Mouse (Mus musculus) heart, embryonic 10.5 days (tissue): Measurements from ENCODE around the gene Psmb10. TPM values are rescaled to one million over a fixed set of nuclear protein-coding genes. Genes with fewer than 3 reads are reported as not detected.

ENCODE experiments used
- DNase-seq: peaks from one replicate; pipeline ENCODE4 v3.0.0-alpha.2; 2017; ENCODE audit warnings: low spot score
- H3K27ac ChIP-seq: fragments of 300-500 bp; sonication (generic); 2 replicates; pipeline ENCODE4 v1.5.1; 2016; ENCODE audit warnings: mild to moderate bottlenecking
- H3K27me3 ChIP-seq: fragments of 300-500 bp; sonication (generic); 2 replicates; pipeline ENCODE4 v1.6.1; 2016; ENCODE audit warnings: mild to moderate bottlenecking; ENCODE audit not compliant: poor library complexity, insufficient read depth, severe bottlenecking
- H3K36me3 ChIP-seq: fragments of 300-500 bp; sonication (generic); 2 replicates; pipeline ENCODE4 v1.6.1; 2016; ENCODE audit warnings: mild to moderate bottlenecking, moderate library complexity
- H3K4me1 ChIP-seq: fragments of 300-500 bp; sonication (generic); 2 replicates; pipeline ENCODE4 v1.6.1; 2016; ENCODE audit warnings: mild to moderate bottlenecking
- H3K4me3 ChIP-seq: fragments of 300-500 bp; sonication (generic); 2 replicates; pipeline ENCODE4 v1.5.1; 2016; ENCODE audit warnings: mild to moderate bottlenecking, moderate library complexity
- H3K9me3 ChIP-seq: fragments of 300-500 bp; sonication (generic); 2 replicates; pipeline ENCODE4 v1.6.1; 2016; ENCODE audit warnings: mild to moderate bottlenecking, moderate library complexity
- WGBS: fragments of 180-500 bp; shearing (Covaris S2); methylation state at CpG from one replicate; pipeline ENCODE4 v1.1.7; 2016; 5-methylcytosine and 5-hydroxymethylcytosine counted together
- polyA plus RNA-seq: library from polyadenylated mRNA; unstranded; fragments of >200 nt; fragmentation: Nextera tagmentation; extraction: Ambion mirVana; gene quantifications from 2 replicates; pipeline ENCODE4 v1.2.1, GENCODE M21; 2016

Psmb10 gene
- polyA plus RNA-seq, 1 experiment from 2014 or later: 70.7 TPM

- 0 out of 2 replicates have a peak overlapping the region, but pooled peaks have one; percentile 67 for H3K4me3 ChIP-seq
- DNase-seq: no peak
- no peaks in the 10 kb centered on the region for H3K9me3 ChIP-seq
- WGBS: 59% methylated on average over 6 of the region's 6 CpGs
- H3K27ac ChIP-seq: no peak overlapping the region
- peaks cover 26% of the 10 kb centered on the region for H3K36me3 ChIP-seq
- peaks cover 35% of the 10 kb centered on the region for H3K4me1 ChIP-seq
- no peaks in the 10 kb centered on the region for H3K27me3 ChIP-seq
Measured at GRCm38 (mm10) chr8:105935105-105935504, 3.1 kb downstream of the Psmb10 start.

- no peak within 1 kb of the TSS for H3K4me3 ChIP-seq
- peaks cover 36% of the 10 kb centered on the region for H3K4me1 ChIP-seq
- H3K36me3 ChIP-seq: peaks cover 23% of the 10 kb centered on the region
- H3K9me3 ChIP-seq: no peaks in the 10 kb centered on the region
- no peaks in the 10 kb centered on the region for H3K27me3 ChIP-seq
- 82% methylated on average over 2 of the region's 2 CpGs for WGBS
- H3K27ac ChIP-seq: no peak within 1 kb of the TSS
- no peak for DNase-seq
Measured at GRCm38 (mm10) chr8:105933762-105934161, 4.5 kb downstream of the Psmb10 start, which contains the start of gene Ctrl. TSS of gene Ctrl (minus strand) at chr8:105933862.

GRCm38 (mm10) chr8:105932525-105932924, 5.7 kb downstream of the Psmb10 start:
- Histone ChIP-seq H3K27me3 (no peaks in the 10 kb centered on the region), H3K9me3 (no peaks in the 10 kb centered on the region), H3K36me3 (peaks cover 23% of the 10 kb centered on the region), H3K4me1 (peaks cover 27% of the 10 kb centered on the region), H3K4me3 (no peak overlapping the region), H3K27ac (no peak overlapping the region)
- no peak for DNase-seq
- WGBS: 85% methylated on average over 11 of the region's 11 CpGs

- no peak for DNase-seq
- Histone ChIP-seq H3K36me3 (peaks cover 23% of the 10 kb centered on the region), H3K27me3 (no peaks in the 10 kb centered on the region), H3K27ac (no peak overlapping the region), H3K4me1 (peaks cover 22% of the 10 kb centered on the region), H3K9me3 (no peaks in the 10 kb centered on the region), H3K4me3 (no peak overlapping the region)
- WGBS: 84% methylated on average over 3 of the region's 3 CpGs
Measured at GRCm38 (mm10) chr8:105931271-105931670, 7.0 kb downstream of the Psmb10 start.

- Histone ChIP-seq H3K27me3 (no peaks in the 10 kb centered on the region), H3K4me1 (peaks cover 15% of the 10 kb centered on the region), H3K27ac (peak overlapping the region; percentile 62), H3K9me3 (no peaks in the 10 kb centered on the region), H3K4me3 (no peak overlapping the region), H3K36me3 (peaks cover 23% of the 10 kb centered on the region)
- 14% methylated on average over 8 of the region's 8 CpGs for WGBS
- DNase-seq: peak; percentile 90
Measured at GRCm38 (mm10) chr8:105930602-105931001, 7.6 kb downstream of the Psmb10 start.

GRCm38 (mm10) chr8:105925123-105925522, 13.1 kb downstream of the Psmb10 start:
- Histone ChIP-seq H3K27me3 (no peaks in the 10 kb centered on the region), H3K27ac (no peak overlapping the region), H3K4me3 (no peak overlapping the region), H3K9me3 (no peaks in the 10 kb centered on the region), H3K4me1 (peaks cover 8% of the 10 kb centered on the region), H3K36me3 (peaks cover 16% of the 10 kb centered on the region)
- no peak for DNase-seq
- 60% methylated on average over 3 of the region's 3 CpGs for WGBS

- Histone ChIP-seq H3K4me3 (no peak overlapping the region), H3K9me3 (no peaks in the 10 kb centered on the region), H3K4me1 (peaks cover 9% of the 10 kb centered on the region; the same call in 1 of the 2 replicates), H3K27ac (no peak overlapping the region), H3K36me3 (peaks cover 26% of the 10 kb centered on the region), H3K27me3 (no peaks in the 10 kb centered on the region)
- DNase-seq: no peak
- 68% methylated on average over 3 of the region's 3 CpGs for WGBS
Measured at GRCm38 (mm10) chr8:105919390-105919789, 18.9 kb downstream of the Psmb10 start.

GRCm38 (mm10) chr8:105900941-105901616, 37.2 kb downstream of the Psmb10 start:
- peak overlapping the region; percentile 91 for H3K4me3 ChIP-seq
- no peak for DNase-seq
- H3K9me3 ChIP-seq: no peaks in the 10 kb centered on the region
- 30% methylated on average over 16 of the region's 16 CpGs for WGBS
- no peaks in the 10 kb centered on the region for H3K36me3 ChIP-seq
- H3K27me3 ChIP-seq: no peaks in the 10 kb centered on the region
- H3K27ac ChIP-seq: peak overlapping the region; percentile 97
- H3K4me1 ChIP-seq: peaks cover 12% of the 10 kb centered on the region

GRCm38 (mm10) chr8:105900180-105900940, 37.9 kb downstream of the Psmb10 start, which contains the start of gene Pskh1:
TSS of gene Pskh1 (plus strand) at chr8:105900441.
- peaks cover 12% of the 10 kb centered on the region for H3K4me1 ChIP-seq
- H3K4me3 ChIP-seq: peak within 1 kb of the TSS; percentile 91
- H3K27ac ChIP-seq: peak within 1 kb of the TSS; percentile 97
- H3K27me3 ChIP-seq: no peaks in the 10 kb centered on the region
- WGBS: under 1% methylated on average over 68 of the region's 68 CpGs
- no peaks in the 10 kb centered on the region for H3K9me3 ChIP-seq
- H3K36me3 ChIP-seq: no peaks in the 10 kb centered on the region
- DNase-seq: peak; percentile 97

GRCm38 (mm10) chr8:105897801-105898480, 40.3 kb downstream of the Psmb10 start:
- Histone ChIP-seq H3K4me1 (peaks cover 20% of the 10 kb centered on the region), H3K4me3 (no peak overlapping the region), H3K36me3 (peaks cover 8% of the 10 kb centered on the region), H3K27ac (no peak overlapping the region), H3K27me3 (no peaks in the 10 kb centered on the region), H3K9me3 (no peaks in the 10 kb centered on the region)
- 77% methylated on average over 9 of the region's 9 CpGs for WGBS
- DNase-seq: no peak

- H3K9me3 ChIP-seq: no peaks in the 10 kb centered on the region
- peak within 1 kb of the TSS; percentile 20; the same call in 1 of the 2 replicates for H3K4me3 ChIP-seq
- DNase-seq: peak; percentile 84
- 8% methylated on average over 11 of the region's 11 CpGs for WGBS
- 0 out of 2 replicates have a peak within 1 kb of the TSS, but pooled peaks have one; percentile 17 for H3K27ac ChIP-seq
- H3K27me3 ChIP-seq: no peaks in the 10 kb centered on the region
- peaks cover 53% of the 10 kb centered on the region for H3K36me3 ChIP-seq
- H3K4me1 ChIP-seq: peaks cover 11% of the 10 kb centered on the region; the same call in 1 of the 2 replicates
Measured at GRCm38 (mm10) chr8:105893339-105893738, 44.9 kb downstream of the Psmb10 start, which contains the start of gene Nrn1l. TSS of gene Nrn1l (plus strand) at chr8:105893567.

- peaks cover 11% of the 10 kb centered on the region; the same call in 1 of the 2 replicates for H3K4me1 ChIP-seq
- no peak for DNase-seq
- H3K27me3 ChIP-seq: no peaks in the 10 kb centered on the region
- peaks cover 62% of the 10 kb centered on the region for H3K36me3 ChIP-seq
- H3K4me3 ChIP-seq: no peak overlapping the region
- H3K27ac ChIP-seq: no peak overlapping the region
- 86% methylated on average over 6 of the region's 6 CpGs for WGBS
- no peaks in the 10 kb centered on the region for H3K9me3 ChIP-seq
Measured at GRCm38 (mm10) chr8:105892432-105892831, 45.8 kb downstream of the Psmb10 start.
